Mouse (Mus musculus) stomach, embryonic 14.5 days (tissue): ENCODE data around the gene Eml4. TPM values are rescaled to one million over a fixed set of nuclear protein-coding genes. Genes with fewer than 3 reads are reported as not detected.
A peak's percentile ranks its signal among the peaks of the same experiment; 100 is the strongest.

Experiments used
- ATAC-seq: fragments of 200-750 bp; cut with Nextera tagmentation; 2 replicates; pipeline ENCODE4 v1.8.0; 2017; ENCODE audit warnings: low read depth, moderate TSS enrichment; ENCODE audit not compliant: insufficient number of reproducible peaks, insufficient read depth, low FRiP score
- H3K27ac ChIP-seq: fragments of 300-500 bp; sonication (generic); 2 replicates; pipeline ENCODE4 v1.5.1; 2014; ENCODE audit warnings: mild to moderate bottlenecking, low read length, moderate library complexity, mixed read lengths
- H3K27me3 ChIP-seq: fragments of 300-500 bp; sonication (generic); 2 replicates; pipeline ENCODE4 v1.6.1; 2014; ENCODE audit warnings: low read length, control low read depth, mixed read lengths; ENCODE audit not compliant: control insufficient read depth, insufficient read depth
- H3K36me3 ChIP-seq: fragments of 300-500 bp; sonication (generic); 2 replicates; pipeline ENCODE4 v1.6.1; 2014; ENCODE audit warnings: mild to moderate bottlenecking, control low read depth, low read length, moderate library complexity, mixed read lengths; ENCODE audit not compliant: control insufficient read depth, insufficient read depth
- H3K4me1 ChIP-seq: fragments of 300-500 bp; sonication (generic); 2 replicates; pipeline ENCODE4 v1.6.1; 2014; ENCODE audit warnings: low read length, control low read depth, mixed read lengths; ENCODE audit not compliant: control insufficient read depth, insufficient read depth
- H3K4me2 ChIP-seq: fragments of 300-500 bp; sonication (generic); replicated peaks from 2 replicates; pipeline ENCODE4 v1.6.1; 2014; ENCODE audit warnings: low read depth, low read length, control low read depth
- H3K4me3 ChIP-seq: fragments of 300-500 bp; sonication (generic); 2 replicates; pipeline ENCODE4 v1.5.1; 2014; ENCODE audit warnings: low read depth, low read length, control low read depth
- H3K9ac ChIP-seq: fragments of 300-500 bp; sonication (generic); replicated peaks from 2 replicates; pipeline ENCODE4 v1.6.1; 2014; ENCODE audit warnings: low read depth, mild to moderate bottlenecking, control low read depth, low read length, moderate library complexity, mixed read lengths
- H3K9me3 ChIP-seq: fragments of 300-500 bp; sonication (generic); 2 replicates; pipeline ENCODE4 v1.6.1; 2016; ENCODE audit warnings: low read depth, low read length, control low read depth; ENCODE audit not compliant: control insufficient read depth
- WGBS: fragments of 180-500 bp; shearing (Covaris S2); extraction: QIAGEN DNeasy Blood & Tissue Kit; methylation state at CpG from one replicate; pipeline ENCODE4 v1.1.7; 2014; 5-methylcytosine and 5-hydroxymethylcytosine counted together
- polyA plus RNA-seq: library from polyadenylated mRNA; unstranded; fragments of >200 nt; fragmentation: Nextera tagmentation; extraction: Ambion mirVana; gene quantifications from 2 replicates; pipeline ENCODE4 v1.2.1, GENCODE M21; 2014

The Eml4 gene
- polyA plus RNA-seq: 41.9 and 47.3 TPM in 2 replicates

GRCm38 (mm10) chr17:83350379-83351091 is at the start of gene Eml4:
TSS of gene Eml4 (plus strand) at chr17:83350931.
- Histone ChIP-seq H3K4me1 (peaks cover 11% of the 10 kb centered on the region), H3K4me2 (peak within 1 kb of the TSS; percentile 60), H3K9me3 (no peaks in the 10 kb centered on the region), H3K9ac (peak within 1 kb of the TSS; percentile 90), H3K27ac (peak within 1 kb of the TSS; percentile 93), H3K27me3 (no peaks in the 10 kb centered on the region), H3K36me3 (no peaks in the 10 kb centered on the region), H3K4me3 (peak within 1 kb of the TSS; percentile 85)
- 2% methylated on average over 36 of the region's 62 CpGs for WGBS
- ATAC-seq: peak; percentile 94

GRCm38 (mm10) chr17:83301433-83301832 is 49.3 kb upstream of the Eml4 start:
- no peaks in the 10 kb centered on the region for H3K36me3 ChIP-seq
- no peak overlapping the region for H3K27ac ChIP-seq
- H3K9ac ChIP-seq: no peak overlapping the region
- H3K9me3 ChIP-seq: no peaks in the 10 kb centered on the region
- 76% methylated on average over 5 of the region's 5 CpGs for WGBS
- no peak overlapping the region for H3K4me3 ChIP-seq
- no peaks in the 10 kb centered on the region for H3K27me3 ChIP-seq
- H3K4me1 ChIP-seq: no peaks in the 10 kb centered on the region
- ATAC-seq: no peak
- H3K4me2 ChIP-seq: no peak overlapping the region

- 83% methylated on average over 7 of the region's 7 CpGs for WGBS
- H3K4me3 ChIP-seq: no peak overlapping the region
- H3K27me3 ChIP-seq: no peaks in the 10 kb centered on the region
- 0 out of 2 replicates have a peak, but pooled peaks cover 6% of the 10 kb centered on the region for H3K4me1 ChIP-seq
- H3K27ac ChIP-seq: no peak overlapping the region
- no peak for ATAC-seq
- no peaks in the 10 kb centered on the region for H3K36me3 ChIP-seq
- no peak overlapping the region for H3K4me2 ChIP-seq
- H3K9ac ChIP-seq: no peak overlapping the region
- no peaks in the 10 kb centered on the region for H3K9me3 ChIP-seq
Observed at GRCm38 (mm10) chr17:83304089-83304822, 46.5 kb upstream of the Eml4 start.

- 69% methylated on average over 12 of the region's 12 CpGs for WGBS
- no peak overlapping the region for H3K9ac ChIP-seq
- no peak overlapping the region for H3K27ac ChIP-seq
- no peaks in the 10 kb centered on the region for H3K36me3 ChIP-seq
- no peak overlapping the region for H3K4me2 ChIP-seq
- H3K27me3 ChIP-seq: no peaks in the 10 kb centered on the region
- ATAC-seq: peak; percentile 66; the same call in 1 of the 2 replicates
- H3K4me1 ChIP-seq: peaks cover 13% of the 10 kb centered on the region; the same call in 1 of the 2 replicates
- no peak overlapping the region for H3K4me3 ChIP-seq
- H3K9me3 ChIP-seq: no peaks in the 10 kb centered on the region
Observed at GRCm38 (mm10) chr17:83306964-83307640, 43.6 kb upstream of the Eml4 start.

GRCm38 (mm10) chr17:83307641-83308296 is 43.0 kb upstream of the Eml4 start:
- WGBS: 59% methylated on average over 11 of the region's 11 CpGs
- Histone ChIP-seq H3K9ac (no peak overlapping the region), H3K36me3 (no peaks in the 10 kb centered on the region), H3K4me3 (no peak overlapping the region), H3K27me3 (no peaks in the 10 kb centered on the region), H3K9me3 (no peaks in the 10 kb centered on the region), H3K4me1 (peaks cover 19% of the 10 kb centered on the region), H3K27ac (peak overlapping the region; percentile 34; the same call in 1 of the 2 replicates), H3K4me2 (no peak overlapping the region)
- ATAC-seq: no peak

GRCm38 (mm10) chr17:83308451-83308850 is 42.3 kb upstream of the Eml4 start:
- Histone ChIP-seq H3K4me2 (no peak overlapping the region), H3K9ac (no peak overlapping the region), H3K27ac (peak overlapping the region; percentile 34), H3K36me3 (no peaks in the 10 kb centered on the region), H3K4me1 (peaks cover 23% of the 10 kb centered on the region), H3K4me3 (no peak overlapping the region), H3K27me3 (no peaks in the 10 kb centered on the region), H3K9me3 (no peaks in the 10 kb centered on the region)
- 0 out of 2 replicates have a peak, but pooled peaks have one; percentile 39 for ATAC-seq
- 63% methylated on average over 4 of the region's 4 CpGs for WGBS

- Histone ChIP-seq H3K4me3 (no peak overlapping the region), H3K27me3 (no peaks in the 10 kb centered on the region), H3K4me2 (no peak overlapping the region), H3K9me3 (no peaks in the 10 kb centered on the region), H3K36me3 (no peaks in the 10 kb centered on the region), H3K9ac (no peak overlapping the region), H3K4me1 (peaks cover 23% of the 10 kb centered on the region), H3K27ac (peak overlapping the region; percentile 34; the same call in 1 of the 2 replicates)
- no peak for ATAC-seq
- WGBS: 30% methylated on average over 1 of the region's 1 CpGs
Observed at GRCm38 (mm10) chr17:83309243-83309642, 41.5 kb upstream of the Eml4 start.

- H3K4me1 ChIP-seq: peaks cover 28% of the 10 kb centered on the region
- H3K9ac ChIP-seq: no peak overlapping the region
- no peaks in the 10 kb centered on the region for H3K36me3 ChIP-seq
- no peak overlapping the region for H3K4me3 ChIP-seq
- H3K9me3 ChIP-seq: no peaks in the 10 kb centered on the region
- 65% methylated on average over 5 of the region's 5 CpGs for WGBS
- H3K4me2 ChIP-seq: no peak overlapping the region
- H3K27ac ChIP-seq: no peak overlapping the region
- H3K27me3 ChIP-seq: no peaks in the 10 kb centered on the region
- no peak for ATAC-seq
Observed at GRCm38 (mm10) chr17:83311806-83312205, 38.9 kb upstream of the Eml4 start.
